Mouse (Mus musculus): ENCODE results near the gene Styx. TPM values are rescaled to one million over a fixed set of nuclear protein-coding genes. Genes with fewer than 3 reads are reported as not detected.

The Styx gene
- total RNA-seq, 4 experiments from 2014 or later = 78.0 to 102 (median 92.9) TPM

GRCm38 (mm10) chr14:45438931-45439275 is 88.0 kb downstream of the Styx start:
- DNase-seq (ENCODE audit: low spot score in 2 of 2) = no peak

- no peak for DNase-seq (ENCODE audit: low spot score in 2 of 2)
These were observed 88.5 kb downstream of the Styx start for GRCm38 (mm10) chr14:45439387-45439786.

GRCm38 (mm10) chr14:45441291-45441690 is 90.4 kb downstream of the Styx start:
- DNase-seq (ENCODE audit: low spot score in 2 of 2) = no peak

GRCm38 (mm10) chr14:45442781-45443560 is 92.1 kb downstream of the Styx start:
- no peak for DNase-seq (ENCODE audit: low spot score in 2 of 2)

GRCm38 (mm10) chr14:45444870-45445269 is 94.0 kb downstream of the Styx start:
- no peak for DNase-seq (ENCODE audit: low spot score in 2 of 2)

GRCm38 (mm10) chr14:45445445-45445844 is 94.6 kb downstream of the Styx start:
- DNase-seq (ENCODE audit: low spot score in 2 of 2) = peak in 1 of 2 experiments; percentile 18

GRCm38 (mm10) chr14:45446777-45447176 is 95.9 kb downstream of the Styx start:
- no peak for DNase-seq (ENCODE audit: low spot score in 2 of 2)

- no peak for DNase-seq (ENCODE audit: low spot score in 2 of 2)
These were observed 100.2 kb downstream of the Styx start for GRCm38 (mm10) chr14:45451090-45451489.

GRCm38 (mm10) chr14:45452148-45452547 is 101.3 kb downstream of the Styx start:
- DNase-seq (ENCODE audit: low spot score in 2 of 2) = no peak

GRCm38 (mm10) chr14:45452861-45453512 is 102.1 kb downstream of the Styx start:
- DNase-seq (ENCODE audit: low spot score in 2 of 2) = no peak

GRCm38 (mm10) chr14:45453538-45454233 is 102.8 kb downstream of the Styx start:
- no peak for DNase-seq (ENCODE audit: low spot score in 2 of 2)

- DNase-seq (ENCODE audit: low spot score in 2 of 2) = no peak
These were observed 105.0 kb downstream of the Styx start for GRCm38 (mm10) chr14:45455651-45456501.

GRCm38 (mm10) chr14:45456502-45456846 is 105.6 kb downstream of the Styx start:
- no peak for DNase-seq (ENCODE audit: low spot score in 2 of 2)

GRCm38 (mm10) chr14:45457003-45457402 is 106.1 kb downstream of the Styx start:
- DNase-seq (ENCODE audit: low spot score in 2 of 2) = no peak

GRCm38 (mm10) chr14:45459877-45460276 is 109.0 kb downstream of the Styx start:
- no peak for DNase-seq (ENCODE audit: low spot score in 2 of 2)

GRCm38 (mm10) chr14:45460491-45460890 is 109.6 kb downstream of the Styx start:
- no peak for DNase-seq (ENCODE audit: low spot score in 2 of 2)

- no peak for DNase-seq (ENCODE audit: low spot score in 2 of 2)
These were observed 111.1 kb downstream of the Styx start for GRCm38 (mm10) chr14:45461945-45462344.

GRCm38 (mm10) chr14:45462374-45462773 is 111.5 kb downstream of the Styx start:
- no peak for DNase-seq (ENCODE audit: low spot score in 2 of 2)

GRCm38 (mm10) chr14:45462875-45463475 is 112.1 kb downstream of the Styx start:
- no peak for DNase-seq (ENCODE audit: low spot score in 2 of 2)

GRCm38 (mm10) chr14:45463599-45463998 is 112.7 kb downstream of the Styx start:
- no peak for DNase-seq (ENCODE audit: low spot score in 2 of 2)

Measured in gastrocnemius, adult 8-10 months (tissue).